Mouse (Mus musculus) retina, embryonic 14.5 days (tissue): ENCODE results near the gene Papss2.

Experiments used
- DNase-seq: peaks from one replicate; pipeline ENCODE4 v3.0.0-alpha.2; 2015; ENCODE audit warnings: low spot score

Gene Papss2

DNA sequence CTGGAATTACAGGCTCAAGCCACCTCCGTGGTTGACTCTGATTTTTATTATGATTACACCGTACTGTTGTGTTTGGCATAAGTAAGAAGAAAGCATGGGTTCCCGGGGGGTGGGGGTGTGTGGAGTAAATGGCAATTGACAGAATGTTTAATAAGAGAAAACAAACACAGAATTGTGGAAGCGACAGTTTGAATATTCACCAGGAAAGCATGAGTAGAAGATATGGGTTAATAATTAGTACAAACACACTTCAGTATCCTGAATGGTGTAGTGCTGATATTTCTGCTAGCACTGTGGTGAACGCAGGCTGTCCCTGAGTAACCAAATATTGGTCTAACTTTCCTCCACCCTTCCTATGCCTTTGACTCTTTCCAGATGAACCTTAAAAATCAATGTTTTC is 3.8 kb downstream of the Papss2 start:
- DNase-seq, result no peak

DNA sequence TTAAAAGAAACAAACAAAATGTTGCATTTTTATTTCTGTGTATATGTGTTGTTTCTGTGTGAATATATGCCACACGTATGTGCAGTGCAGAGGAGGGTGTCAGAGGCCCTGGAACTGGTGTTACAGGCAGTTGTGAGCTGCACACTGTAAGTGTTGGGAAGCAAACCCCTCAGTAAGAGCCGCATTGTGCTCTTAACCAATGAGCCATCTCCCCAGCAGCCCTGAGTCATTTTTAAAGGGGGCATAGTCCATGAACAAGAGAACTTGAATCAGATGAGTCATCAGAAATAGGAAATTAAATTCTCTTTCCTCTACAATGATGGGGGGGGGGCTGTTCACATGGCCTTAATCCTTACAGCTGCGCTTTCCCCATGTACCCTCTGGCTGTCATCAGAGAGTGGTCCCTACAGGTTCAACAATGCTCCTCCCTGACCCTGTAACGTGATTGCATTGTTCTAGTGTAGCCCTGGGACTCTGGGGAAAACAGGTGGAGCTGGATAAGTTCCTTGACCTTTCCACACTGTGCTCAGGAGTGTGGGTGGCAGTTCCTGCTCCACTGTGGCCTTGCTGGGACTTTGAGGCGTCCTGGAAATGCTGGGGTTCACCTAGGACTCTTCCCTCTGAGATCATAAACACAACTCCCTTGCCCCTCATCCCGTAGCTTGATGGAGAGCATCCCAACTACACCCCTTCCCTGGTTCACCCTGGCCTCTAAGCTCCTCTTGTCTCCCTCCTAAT is 5.6 kb downstream of the Papss2 start:
- DNase-seq, result no peak

DNA sequence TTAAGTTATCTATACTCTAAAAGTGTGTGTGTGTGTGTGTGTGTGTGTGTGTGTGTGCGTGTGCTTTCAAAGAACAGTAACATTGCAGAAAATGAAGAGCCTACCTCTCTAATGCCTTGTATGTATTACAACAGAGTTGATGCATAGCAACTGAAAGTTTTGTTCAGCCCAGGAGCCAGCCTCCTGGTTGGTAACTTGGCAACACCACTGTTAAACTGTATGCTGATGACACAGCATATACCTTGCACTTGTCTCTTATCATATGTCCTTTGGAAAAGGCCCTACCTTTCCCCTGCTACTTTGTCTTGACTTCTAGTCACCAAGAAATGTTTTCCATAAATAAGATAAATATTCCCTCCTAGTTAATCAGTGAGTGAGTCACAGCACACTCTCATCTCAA is 7.9 kb downstream of the Papss2 start:
- no peak for DNase-seq

DNA sequence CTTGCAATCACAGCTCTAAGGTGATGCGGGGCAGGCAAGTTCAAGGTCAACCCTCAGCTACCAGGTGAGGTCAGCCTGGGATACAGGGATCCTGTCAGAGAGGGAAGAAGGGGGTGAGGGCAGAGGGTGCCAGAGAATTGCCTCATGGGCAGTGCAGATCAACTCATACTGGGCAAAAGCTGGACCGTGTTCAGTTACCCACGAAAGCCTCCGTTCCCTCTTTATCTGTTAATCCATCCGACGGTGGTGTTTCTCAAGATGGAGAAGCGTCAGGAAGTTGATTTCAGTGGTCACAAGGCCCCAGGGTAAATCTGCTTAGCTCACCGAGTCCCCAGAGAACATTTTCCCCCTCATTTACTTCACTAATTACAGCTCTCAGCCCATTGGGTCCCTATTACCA is 8.5 kb downstream of the Papss2 start:
- DNase-seq, result peak; percentile 29

DNA sequence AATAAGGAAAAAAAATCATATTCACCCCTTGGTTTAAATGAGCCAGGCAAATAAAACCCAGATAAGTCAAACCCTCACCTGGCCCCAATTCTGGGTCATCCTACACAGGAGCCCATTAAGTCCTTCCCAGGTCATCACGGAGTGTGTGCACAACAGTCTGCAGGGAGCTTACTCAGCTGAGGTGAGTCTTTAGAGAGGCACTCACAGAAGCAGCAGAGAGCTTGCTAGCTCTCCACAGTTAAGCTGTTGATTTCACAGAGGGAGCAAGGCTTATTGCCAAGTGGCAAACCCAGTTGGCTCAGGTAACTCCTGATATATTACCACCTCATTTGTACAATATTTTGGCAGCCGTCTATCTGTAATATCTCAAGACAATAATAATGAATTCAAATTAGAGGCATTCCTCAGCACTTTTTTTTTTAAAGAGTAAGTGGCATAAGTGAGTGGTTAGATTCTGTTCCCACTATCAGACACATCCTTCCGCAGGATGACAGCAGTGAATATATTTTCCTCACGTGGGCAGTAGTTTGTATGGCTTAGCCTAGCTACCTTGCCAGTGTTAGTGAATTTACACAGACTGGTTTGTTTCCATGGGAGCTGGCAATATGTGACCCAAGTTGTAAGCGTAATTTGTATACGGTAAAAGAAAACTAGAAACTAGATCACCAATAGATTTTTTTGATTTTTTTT is 9.1 kb downstream of the Papss2 start:
- no peak for DNase-seq

DNA sequence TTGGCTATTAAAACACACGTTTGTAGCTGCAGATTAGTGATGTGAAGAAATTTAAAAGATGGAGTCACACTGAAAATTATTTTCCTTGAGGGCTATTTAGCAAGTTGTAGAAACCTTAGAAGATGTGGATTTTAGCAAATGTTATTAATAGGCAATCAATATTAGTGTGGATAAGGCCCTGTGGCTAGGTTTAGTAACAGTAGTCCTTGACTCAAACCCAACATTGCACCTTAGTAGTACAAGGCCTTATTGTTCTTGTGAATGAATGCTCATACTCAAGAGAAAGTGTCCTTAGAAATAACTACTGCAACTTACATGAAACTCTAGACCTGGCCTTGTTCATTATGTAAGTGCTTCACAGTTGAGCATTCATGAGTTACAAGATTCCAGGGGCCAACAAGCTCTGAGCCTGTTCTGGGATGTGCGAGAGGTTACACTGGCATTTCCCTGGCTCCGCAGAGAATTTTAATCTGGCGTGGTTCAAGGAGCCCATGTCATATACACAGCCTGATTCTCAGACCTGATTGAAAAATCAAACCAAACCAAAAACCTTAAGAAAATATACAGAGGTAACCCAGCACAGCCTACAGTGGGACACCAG is 10.7 kb downstream of the Papss2 start:
- DNase-seq, result no peak

DNA sequence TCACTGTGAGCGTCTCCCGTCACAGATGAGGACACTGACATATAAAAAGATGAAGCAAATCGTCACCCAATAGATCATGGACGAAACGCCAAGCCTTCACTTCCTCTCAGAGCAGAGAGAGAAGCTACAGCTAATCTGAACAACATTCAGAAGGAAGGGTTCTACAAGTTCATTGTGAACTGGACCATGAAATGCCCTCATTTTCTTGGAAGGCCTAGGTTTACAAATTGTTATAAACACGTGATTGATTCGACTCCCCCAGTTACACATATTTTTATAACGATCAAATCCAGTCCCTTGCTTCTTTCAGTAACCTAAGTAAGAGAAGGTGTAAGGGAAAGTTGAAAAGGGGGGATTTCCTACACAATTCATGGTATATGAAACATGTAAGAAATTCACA is 11.4 kb downstream of the Papss2 start:
- DNase-seq, result no peak

DNA sequence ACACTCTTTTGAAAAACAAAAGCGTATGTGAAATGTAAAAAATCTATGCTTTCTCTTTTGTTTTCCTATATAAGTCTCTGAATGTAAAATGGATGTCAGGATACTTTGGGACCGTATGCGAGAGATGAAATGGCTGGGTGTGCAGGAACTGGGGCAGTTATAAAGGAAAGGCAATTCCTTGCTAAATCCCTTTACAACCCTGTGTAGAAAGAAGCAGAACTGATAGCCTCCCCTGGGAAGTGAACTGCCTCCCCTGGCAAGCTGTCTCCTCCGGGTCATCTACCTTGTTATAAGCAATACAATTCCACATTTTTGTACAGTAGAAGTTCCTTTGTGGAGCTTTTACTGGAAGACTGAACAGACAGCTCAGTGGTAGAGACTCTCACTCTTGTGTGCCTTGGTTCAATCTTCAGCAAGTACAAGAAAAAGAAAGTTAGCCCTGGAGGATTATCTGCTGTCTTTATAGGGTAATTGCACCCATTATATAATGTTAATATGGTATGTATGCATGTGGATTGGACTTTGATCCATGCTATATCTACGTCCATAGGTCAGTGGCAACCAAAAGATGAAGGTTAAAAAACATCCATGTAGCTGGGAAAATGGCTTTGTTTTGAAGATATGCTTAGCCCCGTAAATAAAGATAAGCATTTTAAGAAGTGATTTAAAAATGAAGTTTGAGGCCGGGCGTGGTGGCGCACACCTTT is 15.9 kb downstream of the Papss2 start:
- DNase-seq, result no peak

DNA sequence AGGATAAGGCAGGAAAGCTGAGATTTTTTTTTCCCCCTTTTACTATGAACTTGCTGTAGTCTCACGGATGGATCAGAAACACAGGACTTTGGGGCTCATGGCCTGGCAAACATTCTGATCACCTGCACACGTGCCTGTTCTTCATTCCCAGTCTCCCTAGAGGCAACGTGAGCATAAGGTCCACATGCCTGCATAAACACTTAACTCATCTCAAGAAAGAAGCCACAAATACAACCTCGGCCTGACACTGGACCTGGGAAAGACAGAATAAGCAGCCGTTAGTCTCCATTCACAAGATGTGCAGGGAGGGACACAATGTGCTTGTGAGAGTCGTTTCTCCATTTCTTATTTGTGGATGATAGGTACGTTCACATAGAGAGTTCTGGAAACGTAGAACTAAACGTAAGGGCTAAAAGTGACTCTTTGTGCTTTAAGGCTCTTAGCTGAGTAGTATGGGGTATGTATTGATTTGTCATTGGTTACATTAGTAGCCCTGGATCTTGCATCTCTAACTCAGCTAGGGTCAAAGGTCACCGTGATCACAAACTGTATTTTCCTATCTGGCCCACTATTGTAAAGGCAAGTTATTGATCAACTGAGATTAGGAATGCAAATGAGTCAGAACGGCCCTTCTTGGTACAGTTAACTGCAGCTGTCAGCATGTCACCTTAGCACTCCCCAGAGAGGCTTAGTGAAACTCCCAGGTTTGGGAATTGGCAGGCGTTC is 18.6 kb downstream of the Papss2 start:
- no peak for DNase-seq

DNA sequence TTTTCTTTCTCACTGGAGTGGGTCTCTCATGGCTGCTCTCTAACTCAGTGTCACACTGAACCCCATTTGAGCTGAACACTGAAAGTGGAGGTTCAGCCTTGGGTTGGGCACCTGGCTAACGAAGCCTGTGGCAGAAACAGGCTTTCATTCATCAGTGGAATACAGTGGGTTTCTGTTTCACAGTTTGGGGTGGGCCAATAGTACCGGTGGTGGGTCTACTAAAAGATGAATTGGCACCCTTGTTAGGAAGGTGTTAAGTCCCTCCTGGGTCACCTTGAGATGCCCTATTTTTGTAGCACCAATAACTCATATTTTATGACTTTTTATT is 19.1 kb downstream of the Papss2 start:
- no peak for DNase-seq

DNA sequence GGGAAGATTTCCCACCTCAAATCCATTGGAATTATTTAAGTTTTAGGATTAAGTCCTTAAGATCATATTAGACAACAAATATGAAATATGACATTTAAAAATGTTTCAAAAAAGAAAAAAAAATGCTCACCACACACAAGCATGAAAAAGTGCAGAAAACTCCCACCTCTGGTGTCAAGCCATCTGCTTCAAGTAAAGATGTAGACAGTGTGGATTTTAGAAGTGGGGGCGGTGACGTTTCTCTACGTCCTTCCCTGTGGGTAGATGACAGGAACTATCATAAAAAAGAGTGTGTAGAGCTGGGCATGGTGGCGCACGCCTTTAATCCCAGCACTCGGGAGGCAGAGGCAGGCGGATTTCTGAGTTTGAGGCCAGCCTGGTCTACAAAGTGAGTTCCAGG is 21.1 kb downstream of the Papss2 start:
- no peak for DNase-seq

DNA sequence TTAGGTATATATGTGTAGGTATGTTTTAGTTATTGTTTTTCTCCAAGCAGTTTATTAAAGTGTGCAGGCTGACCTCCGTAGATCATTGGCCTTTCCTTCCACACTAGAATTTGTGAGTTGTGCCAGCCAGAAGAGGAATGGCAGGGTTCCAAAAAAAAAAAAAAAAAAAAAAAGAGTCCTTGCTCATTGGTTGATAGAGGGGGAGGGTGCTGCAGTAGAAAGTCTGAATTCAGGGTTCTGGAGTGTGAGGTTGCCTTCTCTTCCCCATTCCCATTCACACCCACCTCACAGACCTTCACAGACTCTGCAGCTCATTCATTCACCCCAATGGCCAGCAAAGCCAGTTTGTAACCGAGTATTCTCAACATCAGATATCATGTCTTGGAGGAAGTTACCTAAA is 24.1 kb downstream of the Papss2 start:
- no peak for DNase-seq

DNA sequence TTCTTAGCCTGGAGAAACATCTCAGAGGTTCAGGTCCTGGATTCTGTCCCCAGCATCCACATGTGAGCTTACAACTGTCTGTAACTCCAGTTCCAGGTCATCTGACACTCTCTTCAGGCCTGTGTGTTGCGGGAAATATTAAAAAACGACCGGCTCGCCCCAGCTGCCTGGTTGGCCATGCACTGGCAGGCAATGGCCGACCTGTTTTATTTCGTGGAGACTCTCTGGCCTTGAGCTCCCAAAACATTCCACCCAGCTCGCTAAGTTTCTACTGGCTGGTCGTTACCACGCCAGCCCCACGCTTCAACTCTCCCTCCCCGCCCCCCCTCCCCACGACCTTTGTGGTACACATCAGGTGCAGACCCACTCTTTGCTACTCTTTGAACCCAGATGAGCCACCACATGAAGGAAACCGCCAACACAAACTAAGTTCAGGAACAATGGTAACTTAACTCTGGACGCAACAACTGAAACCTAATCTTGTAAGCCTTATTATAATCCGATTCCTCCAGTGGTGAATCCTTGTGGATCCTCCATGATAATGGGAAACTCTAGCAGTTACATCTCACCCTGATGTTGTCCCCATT is 25.4 kb downstream of the Papss2 start:
- DNase-seq, result no peak

DNA sequence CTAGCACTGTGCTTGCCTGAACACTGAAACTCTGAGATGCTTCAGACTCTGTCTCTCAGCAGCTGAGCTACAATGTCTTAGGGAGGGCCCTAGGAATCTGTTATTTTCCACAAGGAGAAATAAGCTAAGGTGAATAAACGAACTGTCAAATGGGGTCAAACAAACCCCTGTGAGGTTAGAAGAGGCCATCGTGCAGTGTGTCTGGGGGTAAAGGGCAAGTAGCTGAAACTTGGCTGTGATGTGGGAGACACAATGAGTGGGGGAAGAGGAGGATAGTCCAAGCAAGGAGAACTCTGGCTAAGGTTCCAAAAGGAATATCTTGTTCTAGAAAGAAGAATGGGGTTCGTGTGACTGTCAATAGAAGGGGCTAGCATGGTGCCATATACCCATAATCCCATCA is 26.6 kb downstream of the Papss2 start:
- DNase-seq, result no peak

DNA sequence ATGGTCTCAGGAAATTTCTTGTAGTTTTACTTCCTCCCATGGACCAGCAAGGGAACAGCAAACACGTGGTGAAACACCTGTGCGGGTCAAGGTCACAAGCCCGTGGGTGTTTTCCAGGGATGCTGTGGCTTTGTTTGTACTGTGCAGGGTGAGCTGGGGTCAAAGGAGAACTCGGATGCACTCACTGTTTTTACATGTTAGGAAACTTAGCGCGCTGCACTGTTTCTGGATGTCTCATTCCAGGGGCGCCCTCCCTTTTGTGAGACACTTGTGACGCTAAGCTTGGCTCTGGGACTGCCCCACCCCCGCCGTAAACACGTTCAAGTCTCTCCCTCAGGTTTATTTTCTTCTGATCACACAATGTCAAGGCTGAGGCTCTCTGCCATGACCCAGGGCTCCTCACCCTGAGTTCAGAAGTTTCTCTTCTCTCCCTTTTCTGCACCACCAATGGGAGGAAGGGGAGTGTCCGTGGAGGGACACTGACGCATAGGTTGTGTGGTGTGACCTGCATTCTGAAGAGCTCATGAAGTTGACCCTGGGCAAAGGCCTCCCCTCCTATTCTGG is 31.3 kb downstream of the Papss2 start:
- DNase-seq, result no peak

DNA sequence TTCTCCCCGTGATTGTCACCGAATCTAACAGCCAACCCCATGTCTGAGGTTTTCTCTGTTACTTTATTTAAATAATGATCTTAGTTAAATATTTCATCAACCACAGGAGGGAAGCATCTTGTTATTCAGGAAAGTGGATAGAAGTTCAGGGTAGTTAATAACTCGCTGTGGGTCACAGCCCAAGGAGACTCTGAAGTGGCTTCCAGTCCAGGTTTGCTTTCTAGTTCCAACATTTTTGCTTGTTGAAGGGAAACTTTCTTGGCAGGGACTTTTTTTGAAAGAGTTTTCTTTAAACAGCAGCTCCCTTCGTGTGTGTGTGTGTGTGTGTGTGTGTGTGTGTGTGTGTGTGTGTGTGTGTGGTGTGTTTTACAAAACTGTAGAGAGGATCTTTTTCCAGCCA is 32.0 kb downstream of the Papss2 start:
- no peak for DNase-seq

DNA sequence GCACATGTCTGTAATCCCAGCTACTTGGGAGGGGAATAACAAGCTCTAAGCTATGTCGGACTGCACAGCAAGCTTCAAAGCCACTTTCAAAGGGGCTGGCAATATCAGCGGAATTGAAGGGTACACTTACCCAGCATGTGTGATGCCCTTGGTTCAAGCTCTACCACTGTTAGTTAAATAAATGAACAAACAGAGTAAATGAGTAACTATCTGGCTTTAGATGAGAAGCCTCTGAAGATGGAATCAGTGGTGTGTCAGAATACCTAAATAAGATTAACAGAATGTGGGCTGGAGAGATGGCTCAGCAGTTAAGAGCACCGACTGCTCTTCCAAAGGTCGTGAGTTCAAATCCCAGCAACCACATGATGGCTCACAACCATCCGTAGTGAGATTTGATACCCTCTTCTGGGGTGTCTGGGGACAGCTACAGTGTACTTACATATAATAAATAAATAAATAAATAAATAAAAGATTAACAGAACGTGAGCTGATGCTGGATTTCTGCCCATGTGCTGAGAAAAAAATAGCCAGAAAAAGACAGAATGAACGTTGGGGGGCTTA is 33.1 kb downstream of the Papss2 start:
- no peak for DNase-seq

DNA sequence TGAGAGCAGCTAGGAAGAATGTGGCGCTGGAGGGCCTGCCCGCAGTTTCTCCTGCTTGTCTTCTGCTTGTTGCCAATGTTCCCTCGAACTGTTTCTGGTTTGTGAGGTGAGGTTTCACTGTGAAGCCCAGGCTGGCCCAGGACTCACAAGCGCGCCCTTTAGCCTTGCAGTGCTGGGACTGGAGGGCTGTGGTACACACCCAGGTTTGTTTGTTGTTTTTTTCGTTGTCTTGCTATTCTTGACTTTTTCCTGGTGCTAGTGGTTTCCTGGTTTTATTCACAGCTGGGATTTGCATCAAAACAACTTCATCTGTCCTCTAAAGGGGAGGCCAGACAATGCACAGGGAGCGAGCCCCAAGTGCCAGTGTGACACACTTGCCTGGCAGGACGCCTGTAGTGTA is 39.3 kb downstream of the Papss2 start:
- no peak for DNase-seq

DNA sequence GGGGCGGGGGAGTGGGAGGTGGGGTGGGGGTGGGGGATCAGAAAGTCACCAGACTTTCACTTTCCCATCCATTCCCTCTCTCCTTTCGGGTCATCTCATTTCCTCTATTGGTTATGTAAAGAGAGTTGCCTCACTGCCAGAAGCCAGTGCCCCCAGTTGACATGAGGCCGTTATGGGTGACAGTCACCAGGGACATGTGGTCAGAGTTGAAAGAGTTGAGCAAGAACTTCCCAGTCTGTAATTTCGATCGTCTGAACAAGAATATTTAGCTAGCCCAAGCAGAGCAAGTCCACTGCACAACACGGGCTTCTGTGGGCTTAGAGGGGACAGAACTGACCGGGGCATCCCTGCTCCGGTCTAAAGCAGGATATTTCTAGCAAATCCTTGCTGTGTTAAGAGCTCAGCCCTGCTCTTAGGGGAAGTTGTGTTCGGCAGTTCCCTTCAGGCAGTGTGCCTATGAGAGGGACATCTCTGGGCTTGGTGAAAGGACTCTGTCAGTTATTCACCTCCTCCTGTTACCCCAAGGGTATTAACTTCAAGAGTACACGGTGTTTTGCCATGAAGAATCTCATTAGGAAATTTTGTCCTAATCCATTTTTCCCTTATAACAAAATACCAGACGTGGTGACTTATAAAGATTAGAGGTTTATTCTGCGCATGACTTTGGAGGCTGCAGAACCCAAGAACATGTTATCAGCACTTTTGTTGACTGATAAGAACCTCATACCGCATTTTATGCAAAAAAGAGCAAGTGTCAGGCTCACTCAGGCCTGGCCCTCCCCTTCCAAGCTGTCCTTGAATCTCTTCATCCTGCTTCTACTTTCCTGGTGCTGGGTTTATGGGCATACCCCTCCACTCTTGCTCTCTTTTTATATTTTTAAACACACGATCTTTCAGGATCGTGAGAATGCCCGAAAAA is 42.0 kb downstream of the Papss2 start:
- no peak for DNase-seq

DNA sequence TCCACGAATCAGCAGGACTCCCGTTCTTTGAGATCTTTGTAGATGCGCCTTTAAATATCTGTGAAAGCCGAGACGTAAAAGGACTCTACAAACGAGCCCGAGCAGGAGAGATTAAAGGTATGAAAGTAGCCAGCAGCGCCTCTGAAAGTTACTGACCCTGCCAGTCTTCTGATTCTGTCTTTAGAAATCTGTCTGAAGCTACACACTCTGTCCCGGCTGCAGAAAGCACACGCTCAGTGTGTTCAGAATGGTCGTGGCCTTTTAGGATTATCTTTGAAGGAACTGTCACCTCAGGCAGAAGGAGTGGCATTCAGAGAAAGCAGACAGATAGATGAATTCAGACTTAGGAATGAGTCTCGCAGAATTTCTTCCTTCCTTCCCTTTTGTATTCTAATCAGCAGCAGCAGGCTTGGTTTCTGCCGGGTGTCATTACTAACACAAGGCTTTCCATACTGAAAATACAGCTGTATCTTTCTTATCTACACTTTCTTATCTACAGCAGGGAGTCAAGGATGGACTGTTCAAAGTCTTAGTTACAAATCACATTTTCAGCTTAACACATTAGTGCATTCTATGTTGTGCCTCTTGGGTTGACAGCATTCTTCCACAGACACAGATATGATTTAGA is 42.8 kb downstream of the Papss2 start:
- DNase-seq, result no peak
